Mouse (Mus musculus): ENCODE results near the gene Dpf3. TPM values are rescaled to one million over a fixed set of nuclear protein-coding genes. Genes with fewer than 3 reads are reported as not detected.

Dpf3 gene
- polyA plus RNA-seq, 1 experiment from 2014 or later = 6.7 TPM

- Histone ChIP-seq H3K4me2 (no peak overlapping the region), H3K36me3 (replicated peaks) (0 out of 2 replicates have a peak, but pooled peaks cover 3% of the 10 kb centered on the region), H3K4me3 (replicated peaks) (no peak overlapping the region), H3K9ac (no peak overlapping the region), H3K4me1 (replicated peaks) (no peaks in the 10 kb centered on the region), H3K27me3 (no peaks in the 10 kb centered on the region), H3K9me3 (replicated peaks) (no peaks in the 10 kb centered on the region), H3K27ac (replicated peaks) (no peak overlapping the region)
- ATAC-seq (ENCODE audit: insufficient read depth) = no peak
- 75% methylated on average over 6 of the region's 6 CpGs for WGBS (ENCODE audit: insufficient replicate concordance)
These were observed 203.8 kb downstream of the Dpf3 start for GRCm38 (mm10) chr12:83283591-83284320.

DNA sequence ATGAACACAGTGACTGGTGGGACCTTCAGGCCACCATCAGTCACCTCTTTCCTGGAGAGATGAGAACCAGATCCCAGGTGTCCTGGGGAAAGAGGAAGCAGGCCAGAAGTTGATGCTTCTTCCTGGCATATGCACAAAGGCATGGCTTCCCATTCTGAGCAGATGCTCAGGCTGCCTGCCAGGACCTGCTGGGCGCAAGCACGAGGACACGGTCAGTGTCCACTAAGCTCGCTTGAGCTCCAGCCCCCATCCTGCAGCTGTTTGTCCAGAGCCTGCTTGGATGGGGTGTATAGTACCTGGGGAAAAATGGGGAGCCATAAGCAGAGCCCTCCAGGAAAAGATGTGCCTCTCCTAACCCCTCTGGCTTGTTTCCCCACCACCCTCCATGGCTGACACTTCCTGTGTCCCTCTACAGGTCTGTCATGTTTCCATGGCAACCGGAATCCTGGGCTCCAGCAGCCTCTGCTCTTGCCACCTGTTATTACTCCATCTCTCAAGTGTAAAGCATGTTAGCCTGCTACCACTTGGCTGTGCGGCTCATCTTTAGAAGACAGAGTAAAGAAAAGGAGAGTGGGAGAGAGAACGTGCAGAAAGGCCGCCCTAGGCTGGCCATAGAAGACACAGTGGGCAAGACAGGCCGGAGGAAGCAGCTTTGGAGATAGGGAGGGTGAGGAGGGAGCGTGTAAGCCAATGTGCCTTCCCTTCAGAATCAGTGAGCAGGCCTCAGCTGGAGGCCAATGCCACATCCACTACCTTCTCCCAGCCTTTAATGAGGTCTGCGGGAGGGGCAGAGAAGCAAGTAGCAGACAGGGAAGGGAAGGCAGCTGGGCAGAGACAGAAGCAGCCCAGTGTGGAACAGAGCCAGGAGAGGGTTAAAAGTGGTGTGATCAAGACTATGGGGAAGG, 209.7 kb downstream of the Dpf3 start:
- H3K27me3 ChIP-seq = no peaks in the 10 kb centered on the region
- H3K36me3 ChIP-seq (replicated peaks) = 0 out of 2 replicates have a peak, but pooled peaks cover 3% of the 10 kb centered on the region
- H3K9ac ChIP-seq = no peak overlapping the region
- no peak overlapping the region for H3K4me3 ChIP-seq (replicated peaks)
- ATAC-seq (ENCODE audit: insufficient read depth) = no peak
- no peak overlapping the region for H3K27ac ChIP-seq (replicated peaks)
- no peaks in the 10 kb centered on the region for H3K9me3 ChIP-seq (replicated peaks)
- WGBS (ENCODE audit: insufficient replicate concordance) = 72% methylated on average over 11 of the region's 11 CpGs
- H3K4me2 ChIP-seq = no peak overlapping the region
- H3K4me1 ChIP-seq (replicated peaks) = no peaks in the 10 kb centered on the region

- 64% methylated on average over 3 of the region's 3 CpGs for WGBS (ENCODE audit: insufficient replicate concordance)
- Histone ChIP-seq H3K9ac (no peak overlapping the region), H3K27me3 (no peaks in the 10 kb centered on the region), H3K27ac (replicated peaks) (no peak overlapping the region), H3K4me3 (replicated peaks) (no peak overlapping the region), H3K4me1 (replicated peaks) (no peaks in the 10 kb centered on the region), H3K4me2 (no peak overlapping the region), H3K36me3 (replicated peaks) (no peaks in the 10 kb centered on the region), H3K9me3 (replicated peaks) (no peaks in the 10 kb centered on the region)
- no peak for ATAC-seq (ENCODE audit: insufficient read depth)
These were observed 216.3 kb downstream of the Dpf3 start for GRCm38 (mm10) chr12:83271215-83271614.

DNA sequence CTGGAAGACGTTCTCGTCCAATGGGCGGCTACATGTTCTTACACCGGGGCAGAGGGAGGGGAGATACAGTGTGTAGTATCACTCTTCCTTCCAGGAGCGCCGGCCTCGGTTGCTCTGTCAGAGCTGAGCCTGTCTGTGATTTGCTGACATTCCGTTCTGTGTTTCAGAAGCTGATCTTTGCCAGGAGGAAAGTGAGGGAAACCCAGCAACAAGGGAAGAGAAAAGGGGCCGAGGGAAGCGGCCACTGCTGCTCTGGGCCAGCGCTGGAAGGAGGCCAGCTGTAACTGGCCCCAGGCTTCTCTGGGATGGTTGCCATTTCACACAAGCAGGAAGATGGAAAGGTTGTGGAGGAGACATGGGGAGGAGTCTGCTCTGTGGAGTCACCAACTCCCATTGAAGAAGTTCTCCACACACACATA, 219.0 kb downstream of the Dpf3 start:
- ATAC-seq (ENCODE audit: insufficient read depth) = no peak
- Histone ChIP-seq H3K27me3 (no peaks in the 10 kb centered on the region), H3K4me1 (replicated peaks) (no peaks in the 10 kb centered on the region), H3K27ac (replicated peaks) (no peak overlapping the region), H3K4me3 (replicated peaks) (no peak overlapping the region), H3K36me3 (replicated peaks) (no peaks in the 10 kb centered on the region; the same call in 1 of the 2 replicates), H3K4me2 (no peak overlapping the region), H3K9ac (no peak overlapping the region), H3K9me3 (replicated peaks) (no peaks in the 10 kb centered on the region)
- WGBS (ENCODE audit: insufficient replicate concordance) = 66% methylated on average over 11 of the region's 11 CpGs

DNA sequence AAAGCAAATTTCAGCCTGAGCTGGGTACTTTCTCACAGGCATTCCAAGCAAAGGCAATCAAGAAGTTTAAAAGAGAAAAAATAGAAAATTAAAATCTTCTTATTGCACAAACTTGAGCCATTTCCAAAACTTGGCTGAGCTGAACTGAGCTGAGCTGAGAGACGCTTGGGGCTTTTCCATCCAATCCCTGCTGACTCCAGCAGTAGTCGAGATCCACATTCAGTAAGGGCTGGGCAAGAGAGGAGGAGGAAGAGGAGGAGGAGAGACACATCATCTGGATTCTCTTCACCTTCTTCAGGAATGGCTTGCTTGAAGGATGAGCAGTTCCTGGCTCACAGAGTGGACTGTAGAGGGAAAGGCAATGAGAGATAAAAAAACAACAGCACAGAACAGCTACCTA, 227.0 kb downstream of the Dpf3 start:
- Histone ChIP-seq H3K4me1 (replicated peaks) (no peaks in the 10 kb centered on the region), H3K36me3 (replicated peaks) (no peaks in the 10 kb centered on the region; the same call in 1 of the 2 replicates), H3K27me3 (no peaks in the 10 kb centered on the region), H3K9me3 (replicated peaks) (no peaks in the 10 kb centered on the region), H3K9ac (no peak overlapping the region), H3K4me2 (no peak overlapping the region), H3K27ac (replicated peaks) (no peak overlapping the region), H3K4me3 (replicated peaks) (no peak overlapping the region)
- 69% methylated on average over 2 of the region's 2 CpGs for WGBS (ENCODE audit: insufficient replicate concordance)
- ATAC-seq (ENCODE audit: insufficient read depth) = no peak

GRCm38 (mm10) chr12:83254399-83254798, 233.1 kb downstream of the Dpf3 start:
- H3K27me3 ChIP-seq = 0 out of 2 replicates have a peak, but pooled peaks cover 4% of the 10 kb centered on the region
- WGBS (ENCODE audit: insufficient replicate concordance) = 60% methylated on average over 4 of the region's 4 CpGs
- H3K9me3 ChIP-seq (replicated peaks) = no peaks in the 10 kb centered on the region
- H3K4me3 ChIP-seq (replicated peaks) = no peak overlapping the region
- no peak for ATAC-seq (ENCODE audit: insufficient read depth)
- no peak overlapping the region for H3K4me2 ChIP-seq
- H3K9ac ChIP-seq = no peak overlapping the region
- no peaks in the 10 kb centered on the region for H3K36me3 ChIP-seq (replicated peaks)
- no peak overlapping the region for H3K27ac ChIP-seq (replicated peaks)
- H3K4me1 ChIP-seq (replicated peaks) = no peaks in the 10 kb centered on the region

- 55% methylated on average over 3 of the region's 3 CpGs for WGBS (ENCODE audit: insufficient replicate concordance)
- Histone ChIP-seq H3K9me3 (replicated peaks) (no peaks in the 10 kb centered on the region), H3K27me3 (0 out of 2 replicates have a peak, but pooled peaks cover 4% of the 10 kb centered on the region), H3K4me2 (no peak overlapping the region), H3K4me3 (replicated peaks) (no peak overlapping the region), H3K36me3 (replicated peaks) (no peaks in the 10 kb centered on the region), H3K4me1 (replicated peaks) (no peaks in the 10 kb centered on the region; the same call in 1 of the 2 replicates), H3K27ac (replicated peaks) (no peak overlapping the region), H3K9ac (no peak overlapping the region)
- no peak for ATAC-seq (ENCODE audit: insufficient read depth)
These were observed 238.4 kb downstream of the Dpf3 start for GRCm38 (mm10) chr12:83249066-83249465.

- ATAC-seq (ENCODE audit: insufficient read depth) = no peak
- 69% methylated on average over 2 of the region's 2 CpGs for WGBS (ENCODE audit: insufficient replicate concordance)
- no peak overlapping the region for H3K9ac ChIP-seq
- H3K36me3 ChIP-seq (replicated peaks) = no peaks in the 10 kb centered on the region
- no peak overlapping the region for H3K4me2 ChIP-seq
- H3K27me3 ChIP-seq = 0 out of 2 replicates have a peak, but pooled peaks cover 4% of the 10 kb centered on the region
- no peak overlapping the region for H3K4me3 ChIP-seq (replicated peaks)
- no peaks in the 10 kb centered on the region; the same call in 1 of the 2 replicates for H3K4me1 ChIP-seq (replicated peaks)
- H3K27ac ChIP-seq (replicated peaks) = no peak overlapping the region
- H3K9me3 ChIP-seq (replicated peaks) = no peaks in the 10 kb centered on the region
These were observed 238.9 kb downstream of the Dpf3 start for GRCm38 (mm10) chr12:83248636-83249035.

DNA sequence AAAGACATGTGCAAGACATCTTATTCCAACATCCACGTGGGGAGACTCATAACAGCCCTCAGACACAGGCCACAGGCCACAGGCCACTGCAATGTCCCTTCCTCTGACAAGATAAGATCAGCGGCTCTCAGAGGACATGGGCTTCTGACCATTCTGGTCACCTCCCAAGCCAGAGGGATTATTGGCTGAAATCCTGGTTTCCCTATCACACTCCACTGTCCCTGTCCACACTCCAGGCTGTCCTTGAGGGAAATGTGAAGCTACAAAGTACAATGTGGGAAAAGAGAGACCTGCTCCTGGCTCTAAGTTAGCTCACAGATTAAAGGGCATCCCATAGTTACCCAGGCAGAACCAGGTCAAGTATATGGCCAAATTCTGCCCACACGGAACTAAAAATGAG, 239.8 kb downstream of the Dpf3 start:
- Histone ChIP-seq H3K27ac (replicated peaks) (no peak overlapping the region), H3K4me1 (replicated peaks) (no peaks in the 10 kb centered on the region; the same call in 1 of the 2 replicates), H3K9me3 (replicated peaks) (no peaks in the 10 kb centered on the region), H3K27me3 (0 out of 2 replicates have a peak, but pooled peaks cover 2% of the 10 kb centered on the region), H3K4me3 (replicated peaks) (no peak overlapping the region), H3K9ac (no peak overlapping the region), H3K36me3 (replicated peaks) (no peaks in the 10 kb centered on the region), H3K4me2 (no peak overlapping the region)
- 44% methylated on average over 3 of the region's 3 CpGs for WGBS (ENCODE audit: insufficient replicate concordance)
- ATAC-seq (ENCODE audit: insufficient read depth) = no peak

GRCm38 (mm10) chr12:83241022-83241421, 246.5 kb downstream of the Dpf3 start:
- no peak overlapping the region for H3K27ac ChIP-seq (replicated peaks)
- H3K4me1 ChIP-seq (replicated peaks) = no peaks in the 10 kb centered on the region
- no peak overlapping the region for H3K4me2 ChIP-seq
- no peak overlapping the region for H3K9ac ChIP-seq
- 21% methylated on average over 3 of the region's 3 CpGs for WGBS (ENCODE audit: insufficient replicate concordance)
- H3K36me3 ChIP-seq (replicated peaks) = no peaks in the 10 kb centered on the region
- H3K27me3 ChIP-seq = no peaks in the 10 kb centered on the region
- H3K9me3 ChIP-seq (replicated peaks) = no peaks in the 10 kb centered on the region
- H3K4me3 ChIP-seq (replicated peaks) = no peak overlapping the region
- no peak for ATAC-seq (ENCODE audit: insufficient read depth)

GRCm38 (mm10) chr12:83240571-83240970, 246.9 kb downstream of the Dpf3 start:
- Histone ChIP-seq H3K27me3 (no peaks in the 10 kb centered on the region), H3K27ac (replicated peaks) (no peak overlapping the region), H3K9me3 (replicated peaks) (no peaks in the 10 kb centered on the region), H3K4me3 (replicated peaks) (no peak overlapping the region), H3K36me3 (replicated peaks) (no peaks in the 10 kb centered on the region), H3K4me1 (replicated peaks) (no peaks in the 10 kb centered on the region), H3K9ac (no peak overlapping the region), H3K4me2 (no peak overlapping the region)
- no peak for ATAC-seq (ENCODE audit: insufficient read depth)

Data from liver, embryonic 15.5 days (tissue).